In genomic region chr11:77629476-77629875, GRCm38 (mm10) we compare ENCODE assay signal across 9 mouse cellular contexts. TPM values are rescaled to one million over a fixed set of nuclear protein-coding genes. Genes with fewer than 3 reads are reported as not detected.
DNase-seq lines count a peak whose midpoint lies in the region; ATAC-seq and TF ChIP-seq lines count a peak whose summit lies in the region.
"Had no signal": no experiment of that assay in that cellular context is flagged by ENCODE, and none has a peak within 500 bp of the region (broad histone marks: within the 10 kb centered on the region; RNA-seq: fewer than 3 reads in every experiment).

No protein-coding gene starts in this region.

- WGBS in kidney, adult 2 months = 0% methylated on average over 1 of the region's 1 CpGs
- 0% methylated on average over 1 of the region's 1 CpGs for WGBS in midbrain, embryonic 16.5 days

- H3K4me2 ChIP-seq in midbrain, embryonic 16.5 days (ENCODE audit: low read length) = no peak overlapping the region

- H3K27me3 ChIP-seq in kidney, adult 2 months (replicated peaks; ENCODE audit: control insufficient read depth, insufficient read depth, low read length) = no peaks in the 10 kb centered on the region
- H3K27me3 ChIP-seq in midbrain, embryonic 16.5 days (ENCODE audit: control insufficient read depth, insufficient read depth, low read depth, low read length) = no peaks in the 10 kb centered on the region

- H3K36me3 ChIP-seq in kidney, adult 2 months (ENCODE audit: control insufficient read depth, insufficient read depth, low read length) = no peaks in the 10 kb centered on the region
- H3K36me3 ChIP-seq in midbrain, embryonic 16.5 days (ENCODE audit: control insufficient read depth, insufficient read depth, low read length) = no peaks in the 10 kb centered on the region

- ATAC-seq in megakaryocyte progenitor cell, adult 5-6 weeks (replicated peaks; ENCODE audit: poor library complexity) = peak; percentile 49
- ATAC-seq in midbrain, embryonic 16.5 days = no peak

- DNase-seq in kidney, adult 2 months = peak; percentile 32
- DNase-seq in kidney, adult 18-20 months = no peak
- DNase-seq in MEL-GATA-1-ER (ENCODE audit: extremely low read depth, low read depth) = peak; percentile 71
- DNase-seq in embryo, embryonic 9.5 days (ENCODE audit: extremely low spot score) = peak; percentile 55
- no peak for DNase-seq in spleen, postnatal 4 days (ENCODE audit: low spot score in 2 of 2)
- no peak for DNase-seq in adrenal gland, postnatal 10 days
- DNase-seq: right cerebral cortex, adult 18-20 months had no signal

- no peak overlapping the region for H3K4me3 ChIP-seq in kidney, adult 2 months (ENCODE audit: insufficient read depth, low read depth, low read length)
- no peak overlapping the region for H3K4me3 ChIP-seq in midbrain, embryonic 16.5 days (ENCODE audit: low read depth, low read length)

- peaks cover 3% of the 10 kb centered on the region; the same call in 1 of the 2 replicates for H3K4me1 ChIP-seq in kidney, adult 2 months (ENCODE audit: control insufficient read depth, insufficient read depth, low read length)
- H3K4me1 ChIP-seq in midbrain, embryonic 16.5 days (ENCODE audit: control insufficient read depth, insufficient read depth, low read length) = peaks cover 9% of the 10 kb centered on the region; the same call in 1 of the 2 replicates

- no peaks in the 10 kb centered on the region for H3K9me3 ChIP-seq in midbrain, embryonic 16.5 days (replicated peaks; ENCODE audit: control insufficient read depth, low read length, poor library complexity, severe bottlenecking)

- H3K9ac ChIP-seq in midbrain, embryonic 16.5 days (ENCODE audit: low read depth, low read length) = no peak overlapping the region

- TF ChIP-seq CTCF in kidney, adult 2 months (conservative IDR thresholded peaks at IDR 0.05; ENCODE audit: insufficient read depth, insufficient read length, low read depth, low read length) = 0 out of 2 replicates have a peak, but pooled peaks have one; percentile 4

- TF ChIP-seq POLR2A in kidney, adult 2 months (IDR thresholded peaks at IDR 0.05; ENCODE audit: low read depth, low read length) = no peak

- H3K27ac ChIP-seq in kidney, adult 2 months (ENCODE audit: insufficient read depth, low read depth, low read length) = no peak overlapping the region
- no peak overlapping the region for H3K27ac ChIP-seq in midbrain, embryonic 16.5 days (ENCODE audit: low read length)

RNA-seq across cellular contexts. Expression of gene Taok1, which starts 21.9 kb away (rescaled TPM):
- 4.7 and 6.9 TPM in 2 replicates for polyA plus RNA-seq in kidney, adult 2 months (2012; rRNA removed)
- total RNA-seq in megakaryocyte progenitor cell, adult 5-6 weeks (2015) = 30.5 and 31.8 TPM in 2 replicates
- 30.3 and 37.8 TPM in 2 replicates for total RNA-seq in megakaryocyte progenitor cell, adult 5-6 weeks (2017)
- polyA plus RNA-seq in midbrain, embryonic 16.5 days (2015; fragmentation: Nextera tagmentation; extraction: Ambion mirVana) = 25.3 and 25.4 TPM in 2 replicates
- total RNA-seq in adrenal gland, postnatal 10 days (2021) = 10 to 100 TPM; 45.4 to 52.4 TPM

RNA-seq across cellular contexts. Expression of gene Nufip2, which starts 56.5 kb away (rescaled TPM):
- 10.8 and 13.5 TPM in 2 replicates for polyA plus RNA-seq in kidney, adult 2 months (2012; rRNA removed)
- total RNA-seq in megakaryocyte progenitor cell, adult 5-6 weeks (2015) = 68.5 and 75.4 TPM in 2 replicates
- 76.5 and 98.4 TPM in 2 replicates for total RNA-seq in megakaryocyte progenitor cell, adult 5-6 weeks (2017)
- 2.9 and 3.2 TPM in 2 replicates for polyA plus RNA-seq in midbrain, embryonic 16.5 days (2015; fragmentation: Nextera tagmentation; extraction: Ambion mirVana)
- 10 to 100 TPM; 66.1 to 69.1 TPM for total RNA-seq in adrenal gland, postnatal 10 days (2021)

Comparison
In these comparisons a context has a peak if more than half of its experiments do, and no peak if none do; other contexts are left out.
1. DNase-seq: peak in kidney, adult 2 months (single experiment), MEL-GATA-1-ER (single experiment) and embryo, embryonic 9.5 days (single experiment); none in kidney, adult 18-20 months (single experiment), spleen, postnatal 4 days (0 of 2) and adrenal gland, postnatal 10 days (single experiment).